Mouse (Mus musculus): ENCODE data around the gene Ninj1.
A peak's percentile ranks its signal among the peaks of the same experiment; 100 is the strongest.

GRCm38 (mm10) chr13:49172971-49173596, 14.2 kb upstream of the Ninj1 start:
- TF ChIP-seq CTCF (IDR thresholded peaks at IDR 0.05; ENCODE audit: borderline replicate concordance, insufficient read depth, low read depth, low read length) = peak; percentile 90
- no peak for TF ChIP-seq POLR2A (IDR thresholded peaks at IDR 0.05; ENCODE audit: borderline replicate concordance, insufficient read depth, low read length)

Measured in cerebellum, adult 2 months (tissue).